Mouse (Mus musculus): Measurements from ENCODE around the gene Gjc1. TPM values are rescaled to one million over a fixed set of nuclear protein-coding genes. Genes with fewer than 3 reads are reported as not detected.

Gene Gjc1
- polyA plus RNA-seq, 1 experiment from 2014 or later: 103 TPM

Other genes starting within 250 kb of the Gjc1 start
- 11.7 and 12.5 TPM in 2 replicates for gene Gm11627, start 240.2 kb downstream of the Gjc1 start, polyA plus RNA-seq (2016; fragmentation: Nextera tagmentation; extraction: Ambion mirVana)
- 42.2 and 42.3 TPM in 2 replicates for gene Fzd2, start 215.3 kb downstream of the Gjc1 start, polyA plus RNA-seq (2016; fragmentation: Nextera tagmentation; extraction: Ambion mirVana)
- gene Meioc, start 156.0 kb downstream of the Gjc1 start, polyA plus RNA-seq (2016; fragmentation: Nextera tagmentation; extraction: Ambion mirVana): 0.19 and 0.21 TPM in 2 replicates
- 55.1 and 57.7 TPM in 2 replicates for gene Ccdc43, start 121.9 kb downstream of the Gjc1 start, polyA plus RNA-seq (2016; fragmentation: Nextera tagmentation; extraction: Ambion mirVana)
- gene Adam11, start 58.3 kb downstream of the Gjc1 start, polyA plus RNA-seq (2016; fragmentation: Nextera tagmentation; extraction: Ambion mirVana): 22.7 and 23.0 TPM in 2 replicates
- not detected in 2 replicates for gene Higd1b, start 16.1 kb upstream of the Gjc1 start, polyA plus RNA-seq (2016; fragmentation: Nextera tagmentation; extraction: Ambion mirVana)
- 274 and 279 TPM in 2 replicates for gene Eftud2, start 61.3 kb upstream of the Gjc1 start, polyA plus RNA-seq (2016; fragmentation: Nextera tagmentation; extraction: Ambion mirVana)
- 1.7 and 2.4 TPM in 2 replicates for gene Ccdc103, start 61.5 kb upstream of the Gjc1 start, polyA plus RNA-seq (2016; fragmentation: Nextera tagmentation; extraction: Ambion mirVana)
- gene Fam187a, start 65.5 kb upstream of the Gjc1 start, polyA plus RNA-seq (2016; fragmentation: Nextera tagmentation; extraction: Ambion mirVana): not detected in 2 replicates
- 0.09 TPM in 1 of 2 replicates, not detected in the other for gene Gfap, start 81.2 kb upstream of the Gjc1 start, polyA plus RNA-seq (2016; fragmentation: Nextera tagmentation; extraction: Ambion mirVana)
- 10.8 and 13.0 TPM in 2 replicates for gene Kif18b, start 105.4 kb upstream of the Gjc1 start, polyA plus RNA-seq (2016; fragmentation: Nextera tagmentation; extraction: Ambion mirVana)
- gene C1ql1, start 127.0 kb upstream of the Gjc1 start, polyA plus RNA-seq (2016; fragmentation: Nextera tagmentation; extraction: Ambion mirVana): 3.7 and 4.0 TPM in 2 replicates
- 49.0 and 56.2 TPM in 2 replicates for gene Nmt1, start 208.5 kb upstream of the Gjc1 start, polyA plus RNA-seq (2016; fragmentation: Nextera tagmentation; extraction: Ambion mirVana)
- 190 and 210 TPM in 2 replicates for gene Dcakd, start 208.6 kb upstream of the Gjc1 start, polyA plus RNA-seq (2016; fragmentation: Nextera tagmentation; extraction: Ambion mirVana)